Mouse (Mus musculus) retina, embryonic 14.5 days (tissue): ENCODE results near the gene Klf11.
"Not testable (repeated sequence)": the region's sequence is repeated elsewhere in the genome, so short reads cannot be mapped to it uniquely, and the experiment has no call there.

Experiments
- DNase-seq: peaks from one replicate; pipeline ENCODE4 v3.0.0-alpha.2; 2015; ENCODE audit warnings: low spot score

The Klf11 gene

GRCm38 (mm10) chr12:24651063-24651557 lies at the start of gene Klf11:
Gene Klf11 (plus strand): TSS chr12:24651274.
- DNase-seq, result peak; percentile 98

GRCm38 (mm10) chr12:24603266-24603665 lies 47.8 kb upstream of the Klf11 start:
- peak; percentile 89 for DNase-seq

GRCm38 (mm10) chr12:24606166-24606565 lies 44.9 kb upstream of the Klf11 start:
- peak; percentile 57 for DNase-seq

GRCm38 (mm10) chr12:24612591-24612990 lies 38.5 kb upstream of the Klf11 start:
- no peak for DNase-seq

- DNase-seq, result no peak
These were observed 36.5 kb upstream of the Klf11 start for GRCm38 (mm10) chr12:24614452-24615075.

GRCm38 (mm10) chr12:24615140-24615539 lies 35.9 kb upstream of the Klf11 start:
- no peak for DNase-seq

- DNase-seq, result no peak
These were observed 31.6 kb upstream of the Klf11 start for GRCm38 (mm10) chr12:24619436-24619835.

- no peak for DNase-seq
These were observed 27.4 kb upstream of the Klf11 start for GRCm38 (mm10) chr12:24623486-24624251.

- no peak for DNase-seq
These were observed 24.7 kb upstream of the Klf11 start for GRCm38 (mm10) chr12:24626401-24626800.

- DNase-seq, result no peak
These were observed 23.9 kb upstream of the Klf11 start for GRCm38 (mm10) chr12:24627215-24627614.

GRCm38 (mm10) chr12:24630220-24630619 lies 20.9 kb upstream of the Klf11 start:
- DNase-seq, result peak; percentile 51

GRCm38 (mm10) chr12:24632404-24632803 lies 18.7 kb upstream of the Klf11 start:
- DNase-seq, result no peak

- DNase-seq, result no peak
These were observed 17.3 kb upstream of the Klf11 start for GRCm38 (mm10) chr12:24633753-24634191.

GRCm38 (mm10) chr12:24634212-24634611 lies 16.9 kb upstream of the Klf11 start:
- DNase-seq, result no peak

- DNase-seq, result no peak
These were observed 16.4 kb upstream of the Klf11 start for GRCm38 (mm10) chr12:24634648-24635047.

- DNase-seq, result not testable (repeated sequence)
These were observed 12.3 kb upstream of the Klf11 start for GRCm38 (mm10) chr12:24638787-24639186.

- DNase-seq, result no peak
These were observed 8.7 kb upstream of the Klf11 start for GRCm38 (mm10) chr12:24642370-24642802.

- no peak for DNase-seq
These were observed 6.9 kb upstream of the Klf11 start for GRCm38 (mm10) chr12:24644125-24644571.

GRCm38 (mm10) chr12:24645901-24646300 lies 5.2 kb upstream of the Klf11 start:
- no peak for DNase-seq

- DNase-seq, result no peak
These were observed 3.0 kb upstream of the Klf11 start for GRCm38 (mm10) chr12:24648094-24648493.

GRCm38 (mm10) chr12:24650415-24651062 lies 535 bp upstream of the Klf11 start:
- no peak for DNase-seq

- peak; percentile 93 for DNase-seq
These were observed 718 bp downstream of the Klf11 start for GRCm38 (mm10) chr12:24651642-24652342.
